Mouse (Mus musculus): ENCODE data around the gene Vps13c. TPM values are rescaled to one million over a fixed set of nuclear protein-coding genes. Genes with fewer than 3 reads are reported as not detected.

The Vps13c gene
- polyA plus RNA-seq, 2 experiments, result 4.0 to 7.4 TPM

- H3K9ac ChIP-seq (ENCODE audit: low read depth, low read length, severe bottlenecking), result no peak overlapping the region
- H3K27ac ChIP-seq (replicated peaks; ENCODE audit: low read depth, low read length), result no peak overlapping the region
- WGBS, result 93% methylated on average over 9 of the region's 9 CpGs
- no peak overlapping the region for H3K4me2 ChIP-seq (replicated peaks; ENCODE audit: low read depth, low read length, severe bottlenecking)
- H3K36me3 ChIP-seq (ENCODE audit: control insufficient read depth, insufficient read depth, low read length), result peaks cover 13% of the 10 kb centered on the region
- H3K27me3 ChIP-seq (ENCODE audit: control insufficient read depth, insufficient read depth, low read length), result no peaks in the 10 kb centered on the region
- no peaks in the 10 kb centered on the region for H3K9me3 ChIP-seq (ENCODE audit: control insufficient read depth, low read length)
- DNase-seq (ENCODE audit: low spot score) (no peak), ATAC-seq (ENCODE audit: low FRiP score, low read depth) (no peak)
- TF ChIP-seq POLR2A (IDR thresholded peaks at IDR 0.05; ENCODE audit: borderline replicate concordance, extremely low read depth, insufficient read depth, insufficient read length), result no peak
- H3K4me1 ChIP-seq (ENCODE audit: control insufficient read depth, insufficient read depth, low read length), result no peaks in the 10 kb centered on the region
- no peak overlapping the region for H3K4me3 ChIP-seq (replicated peaks; ENCODE audit: low read length)
Measured at GRCm38 (mm10) chr9:67975491-67975890, 135.3 kb downstream of the Vps13c start.

- Histone ChIP-seq H3K9ac (ENCODE audit: low read depth, low read length, severe bottlenecking) (no peak overlapping the region), H3K27me3 (ENCODE audit: control insufficient read depth, insufficient read depth, low read length) (no peaks in the 10 kb centered on the region), H3K36me3 (ENCODE audit: control insufficient read depth, insufficient read depth, low read length) (no peaks in the 10 kb centered on the region), H3K9me3 (ENCODE audit: control insufficient read depth, low read length) (no peaks in the 10 kb centered on the region), H3K4me3 (replicated peaks; ENCODE audit: low read length) (no peak overlapping the region), H3K4me1 (ENCODE audit: control insufficient read depth, insufficient read depth, low read length) (no peaks in the 10 kb centered on the region), H3K4me2 (replicated peaks; ENCODE audit: low read depth, low read length, severe bottlenecking) (no peak overlapping the region), H3K27ac (replicated peaks; ENCODE audit: low read depth, low read length) (no peak overlapping the region)
- 95% methylated on average over 7 of the region's 7 CpGs for WGBS
- DNase-seq (ENCODE audit: low spot score) (no peak), ATAC-seq (ENCODE audit: low FRiP score, low read depth) (no peak)
- TF ChIP-seq POLR2A (IDR thresholded peaks at IDR 0.05; ENCODE audit: borderline replicate concordance, extremely low read depth, insufficient read depth, insufficient read length), result no peak
Measured at GRCm38 (mm10) chr9:68006566-68006965, 166.4 kb downstream of the Vps13c start.

DNA sequence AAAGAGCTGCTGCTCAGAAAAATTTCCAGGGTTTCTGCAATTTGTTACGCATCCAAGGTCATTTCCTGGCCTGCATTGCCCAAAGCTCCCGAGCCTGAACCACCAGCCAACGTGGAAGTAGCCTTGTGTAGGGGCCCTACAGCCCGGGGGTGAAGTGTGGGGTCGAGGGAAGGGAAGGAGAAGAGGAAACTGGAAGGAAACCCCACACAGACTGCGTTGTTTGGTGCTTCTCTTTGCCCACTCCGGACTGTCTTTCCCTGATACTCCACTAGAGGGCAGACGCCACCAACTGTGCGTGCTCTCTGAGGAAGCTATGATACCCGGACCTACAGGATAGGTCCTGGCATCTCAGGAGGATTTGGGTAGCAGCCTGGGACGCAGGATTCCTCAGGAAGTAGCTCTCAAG lies 174.8 kb downstream of the Vps13c start:
- Histone ChIP-seq H3K9me3 (ENCODE audit: control insufficient read depth, low read length) (no peaks in the 10 kb centered on the region), H3K27ac (replicated peaks; ENCODE audit: low read depth, low read length) (no peak overlapping the region), H3K27me3 (ENCODE audit: control insufficient read depth, insufficient read depth, low read length) (no peaks in the 10 kb centered on the region), H3K4me1 (ENCODE audit: control insufficient read depth, insufficient read depth, low read length) (no peaks in the 10 kb centered on the region; the same call in 1 of the 2 replicates), H3K9ac (ENCODE audit: low read depth, low read length, severe bottlenecking) (no peak overlapping the region), H3K36me3 (ENCODE audit: control insufficient read depth, insufficient read depth, low read length) (no peaks in the 10 kb centered on the region), H3K4me3 (replicated peaks; ENCODE audit: low read length) (no peak overlapping the region), H3K4me2 (replicated peaks; ENCODE audit: low read depth, low read length, severe bottlenecking) (peak overlapping the region; percentile 10)
- TF ChIP-seq POLR2A (IDR thresholded peaks at IDR 0.05; ENCODE audit: borderline replicate concordance, extremely low read depth, insufficient read depth, insufficient read length), result peak; percentile 27; the same call in 1 of the 2 replicates
- DNase-seq (ENCODE audit: low spot score), result peak; percentile 69
- 0 out of 2 replicates have a peak, but pooled peaks have one; percentile 37 for ATAC-seq (ENCODE audit: low FRiP score, low read depth)
- 7% methylated on average over 11 of the region's 11 CpGs for WGBS

- no peaks in the 10 kb centered on the region for H3K36me3 ChIP-seq (ENCODE audit: control insufficient read depth, insufficient read depth, low read length)
- DNase-seq (ENCODE audit: low spot score), result peak; percentile 70
- WGBS, result 47% methylated on average over 5 of the region's 5 CpGs
- no peaks in the 10 kb centered on the region for H3K27me3 ChIP-seq (ENCODE audit: control insufficient read depth, insufficient read depth, low read length)
- no peak overlapping the region for H3K4me2 ChIP-seq (replicated peaks; ENCODE audit: low read depth, low read length, severe bottlenecking)
- no peak overlapping the region for H3K9ac ChIP-seq (ENCODE audit: low read depth, low read length, severe bottlenecking)
- H3K27ac ChIP-seq (replicated peaks; ENCODE audit: low read depth, low read length), result no peak overlapping the region
- no peaks in the 10 kb centered on the region for H3K9me3 ChIP-seq (ENCODE audit: control insufficient read depth, low read length)
- TF ChIP-seq POLR2A (IDR thresholded peaks at IDR 0.05; ENCODE audit: borderline replicate concordance, extremely low read depth, insufficient read depth, insufficient read length), result no peak
- ATAC-seq (ENCODE audit: low FRiP score, low read depth), result peak; percentile 67; the same call in 1 of the 2 replicates
- no peaks in the 10 kb centered on the region; the same call in 1 of the 2 replicates for H3K4me1 ChIP-seq (ENCODE audit: control insufficient read depth, insufficient read depth, low read length)
- H3K4me3 ChIP-seq (replicated peaks; ENCODE audit: low read length), result no peak overlapping the region
Measured at GRCm38 (mm10) chr9:68016255-68016954, 176.2 kb downstream of the Vps13c start.

DNA sequence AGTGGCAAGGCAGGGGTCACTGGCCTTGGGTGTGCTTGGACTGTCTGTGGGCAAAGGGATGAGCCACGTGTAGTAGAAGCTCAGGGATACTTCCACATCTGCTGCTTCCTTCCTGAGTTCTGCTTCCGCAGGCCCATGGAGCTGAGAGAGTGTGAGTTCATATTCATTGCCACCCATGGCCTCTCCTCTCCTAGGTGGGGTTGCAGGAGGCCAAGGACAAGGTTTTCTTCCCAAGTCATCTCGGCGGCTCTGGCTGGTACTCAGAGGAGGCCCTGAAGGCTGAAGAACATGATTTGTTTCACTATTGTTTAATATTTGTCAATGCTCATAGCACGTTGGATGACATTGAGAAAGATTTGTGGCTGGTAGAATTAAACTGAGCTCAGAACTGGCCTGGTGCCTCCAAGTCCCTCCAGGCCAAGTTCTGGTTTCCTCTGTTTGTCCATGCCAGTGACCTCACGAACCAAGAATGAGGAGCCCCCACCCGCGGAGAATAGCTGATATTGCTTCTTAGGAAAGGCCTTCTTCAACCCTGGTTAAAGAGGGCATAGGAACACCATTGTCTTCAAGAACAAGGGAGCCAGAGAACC lies 180.7 kb downstream of the Vps13c start:
- 80% methylated on average over 8 of the region's 8 CpGs for WGBS
- H3K9ac ChIP-seq (ENCODE audit: low read depth, low read length, severe bottlenecking), result no peak overlapping the region
- no peaks in the 10 kb centered on the region for H3K36me3 ChIP-seq (ENCODE audit: control insufficient read depth, insufficient read depth, low read length)
- no peak overlapping the region for H3K4me2 ChIP-seq (replicated peaks; ENCODE audit: low read depth, low read length, severe bottlenecking)
- H3K27me3 ChIP-seq (ENCODE audit: control insufficient read depth, insufficient read depth, low read length), result no peaks in the 10 kb centered on the region
- no peaks in the 10 kb centered on the region for H3K9me3 ChIP-seq (ENCODE audit: control insufficient read depth, low read length)
- no peak overlapping the region for H3K27ac ChIP-seq (replicated peaks; ENCODE audit: low read depth, low read length)
- DNase-seq (ENCODE audit: low spot score) (no peak), ATAC-seq (ENCODE audit: low FRiP score, low read depth) (no peak)
- no peak for TF ChIP-seq POLR2A (IDR thresholded peaks at IDR 0.05; ENCODE audit: borderline replicate concordance, extremely low read depth, insufficient read depth, insufficient read length)
- no peak overlapping the region for H3K4me3 ChIP-seq (replicated peaks; ENCODE audit: low read length)
- 0 out of 2 replicates have a peak, but pooled peaks cover 2% of the 10 kb centered on the region for H3K4me1 ChIP-seq (ENCODE audit: control insufficient read depth, insufficient read depth, low read length)
